Mouse (Mus musculus): ENCODE data around the gene Gna14. TPM values are rescaled to one million over a fixed set of nuclear protein-coding genes. Genes with fewer than 3 reads are reported as not detected.

Gna14 gene
- total RNA-seq, 2 experiments from 2014 or later: 0.30 to 0.56 TPM

- intact Hi-C loops (cut with DNase I): no loop called here
- DNase-seq: no peak
Observed at GRCm38 (mm10) chr19:16579656-16580260, 144.2 kb downstream of the Gna14 start.

- no peak for DNase-seq
- intact Hi-C loops (cut with DNase I): no loop called here
Observed at GRCm38 (mm10) chr19:16580501-16580900, 144.9 kb downstream of the Gna14 start.

GRCm38 (mm10) chr19:16584546-16584945 lies 149.0 kb downstream of the Gna14 start:
- intact Hi-C loops (cut with DNase I): no loop called here
- no peak for DNase-seq

- DNase-seq: no peak
- intact Hi-C loops (cut with DNase I): no loop called here
Observed at GRCm38 (mm10) chr19:16585379-16585778, 149.8 kb downstream of the Gna14 start.

- intact Hi-C loops (cut with DNase I): no loop called here
- DNase-seq: no peak
Observed at GRCm38 (mm10) chr19:16593256-16593974, 157.9 kb downstream of the Gna14 start.

- intact Hi-C loops (cut with DNase I): no loop called here
- DNase-seq: no peak
Observed at GRCm38 (mm10) chr19:16593975-16594317, 158.4 kb downstream of the Gna14 start.

GRCm38 (mm10) chr19:16597216-16597615 lies 161.7 kb downstream of the Gna14 start:
- intact Hi-C loops (cut with DNase I): no loop called here
- no peak for DNase-seq

- intact Hi-C loops (cut with DNase I): loop anchor here (1.0 to 2.0 kb wide), 5 partner anchors 164 to 600 kb away; partner anchors contain the start of gene Gna14
- DNase-seq: no peak
Observed at GRCm38 (mm10) chr19:16598653-16599297, 163.2 kb downstream of the Gna14 start.

GRCm38 (mm10) chr19:16599298-16599970 lies 163.9 kb downstream of the Gna14 start:
- DNase-seq: peak; percentile 75 to 76

GRCm38 (mm10) chr19:16602026-16602425 lies 166.5 kb downstream of the Gna14 start:
- no peak for DNase-seq
- intact Hi-C loops (cut with DNase I): no loop called here

More at GRCm38 (mm10) chr19:16599298-16599970, 163.9 kb downstream of the Gna14 start:
- intact Hi-C loops (cut with DNase I): loop anchor here (1.0 to 2.0 kb wide), 5 partner anchors 165 to 601 kb away; partner anchors contain the start of gene Gna14

GRCm38 (mm10) chr19:16607634-16608033 lies 172.1 kb downstream of the Gna14 start:
- intact Hi-C loops (cut with DNase I): no loop called here
- DNase-seq: no peak

GRCm38 (mm10) chr19:16623154-16623553 lies 187.6 kb downstream of the Gna14 start:
- DNase-seq: no peak
- intact Hi-C loops (cut with DNase I): no loop called here

GRCm38 (mm10) chr19:16624994-16625393 lies 189.4 kb downstream of the Gna14 start:
- DNase-seq: no peak
- intact Hi-C loops (cut with DNase I): no loop called here

- intact Hi-C loops (cut with DNase I): no loop called here
- no peak for DNase-seq
Observed at GRCm38 (mm10) chr19:16625610-16626395, 190.2 kb downstream of the Gna14 start.

Data from heart, postnatal 36 days (tissue).